In genomic region chr15:85401926-85402325, GRCm38 (mm10) we compare ENCODE assay signal across 9 mouse cellular contexts.
DNase-seq lines count a peak whose midpoint lies in the region.
"Had no signal": no experiment of that assay in that cellular context is flagged by ENCODE, and none has a peak within 500 bp of the region (broad histone marks: within the 10 kb centered on the region; RNA-seq: fewer than 3 reads in every experiment).

No protein-coding gene starts in this region.

- DNase-seq in layer of hippocampus, adult 18-20 months (ENCODE audit: low spot score in 2 of 2), result peak; percentile 42 to 74
- no peak for DNase-seq in layer of hippocampus, postnatal 25 days (ENCODE audit: extremely low spot score in 1 of 2, low spot score in 1 of 2)
- peak; percentile 73 for DNase-seq in brain, adult 2 months (ENCODE audit: low read depth, low spot score)
- peak; percentile 28 to 44 for DNase-seq in cerebellum, postnatal 36 days
- peak; percentile 37 to 43 for DNase-seq in layer of hippocampus, postnatal 36 days
- DNase-seq in urinary bladder, postnatal 25 days (ENCODE audit: low spot score), result no peak
- no peak for DNase-seq in spleen, postnatal 14 days (ENCODE audit: low spot score in 2 of 2)
- DNase-seq in heart, adult 8-10 months (ENCODE audit: low spot score), result no peak
- DNase-seq: heart, postnatal 4 days had no signal

Comparison
In these comparisons a context has a peak if more than half of its experiments do, and no peak if none do; other contexts are left out.
1. DNase-seq: peak in layer of hippocampus, adult 18-20 months (2 of 2), brain, adult 2 months (single experiment), cerebellum, postnatal 36 days (2 of 2) and layer of hippocampus, postnatal 36 days (2 of 2); none in layer of hippocampus, postnatal 25 days (0 of 2), urinary bladder, postnatal 25 days (single experiment), spleen, postnatal 14 days (0 of 2) and heart, adult 8-10 months (single experiment).